24 mouse cellular contexts compared by ENCODE assay signal in the genomic region with DNA sequence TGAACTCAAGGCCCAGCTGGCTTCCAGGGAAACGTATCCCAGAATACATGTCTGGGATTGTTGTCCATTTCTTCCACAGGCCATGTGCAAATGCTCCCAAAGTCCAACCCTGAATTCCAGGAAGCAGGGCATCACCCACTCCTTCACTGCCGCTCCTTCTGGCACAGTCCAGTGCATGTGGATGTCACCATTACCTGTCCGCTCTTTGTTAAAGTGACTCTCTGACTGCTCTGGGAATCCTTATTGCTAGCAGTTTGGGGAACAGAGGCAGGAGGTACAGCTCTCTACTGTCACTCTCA. TPM values are rescaled to one million over a fixed set of nuclear protein-coding genes. Genes with fewer than 3 reads are reported as not detected.
DNase-seq lines count a peak whose midpoint lies in the region; ATAC-seq lines count a peak whose summit lies in the region.
"Had no signal": no experiment of that assay in that cellular context is flagged by ENCODE, and none has a peak within 500 bp of the region (broad histone marks: within the 10 kb centered on the region; RNA-seq: fewer than 3 reads in every experiment).

No protein-coding gene starts in this region.

- DNase-seq in liver = no peak
- DNase-seq in thymus, postnatal 4 days = peak; percentile 37
- DNase-seq in thymus, postnatal 36 days = no peak
- no peak for DNase-seq in adrenal gland, adult 18-20 months (ENCODE audit: low spot score in 2 of 2)
- DNase-seq: adrenal gland, postnatal 10 days; cerebellum, adult 8-10 months; cerebellum, postnatal 25 days; gastrocnemius, postnatal 25 days; heart, adult 11 months; kidney, adult 9 months; kidney, postnatal 25 days; right cerebral cortex, postnatal 4 days had no signal

- H3K4me2 ChIP-seq in liver, embryonic 12.5 days = peak overlapping the region; percentile 32
- peak overlapping the region; percentile 39; the same call in 1 of the 2 replicates for H3K4me2 ChIP-seq in liver, embryonic 16.5 days (ENCODE audit: low read depth, low read length)
- no peak overlapping the region for H3K4me2 ChIP-seq in intestine, embryonic 16.5 days (ENCODE audit: low read depth, low read length)
- H3K4me2 ChIP-seq: embryonic facial prominence, embryonic 12.5 days; heart, embryonic 15.5 days; lung, embryonic 15.5 days; midbrain, embryonic 12.5 days; neural tube, embryonic 13.5 days; stomach, embryonic 15.5 days had no signal

- 91% methylated on average over 3 of the region's 3 CpGs for WGBS in liver, embryonic 12.5 days (ENCODE audit: insufficient replicate concordance)
- WGBS in liver, embryonic 16.5 days (ENCODE audit: insufficient replicate concordance) = 87% methylated on average over 3 of the region's 3 CpGs
- WGBS in intestine, embryonic 16.5 days = 87% methylated on average over 3 of the region's 3 CpGs

- H3K27me3 ChIP-seq in liver, embryonic 12.5 days (replicated peaks) = no peaks in the 10 kb centered on the region
- H3K27me3 ChIP-seq in liver, embryonic 16.5 days (ENCODE audit: control insufficient read depth, insufficient read depth, low read depth, low read length) = no peaks in the 10 kb centered on the region
- no peaks in the 10 kb centered on the region for H3K27me3 ChIP-seq in intestine, embryonic 16.5 days (replicated peaks; ENCODE audit: control insufficient read depth, insufficient read depth, low read length)
- H3K27me3 ChIP-seq: heart, embryonic 15.5 days; neural tube, embryonic 13.5 days; stomach, embryonic 15.5 days had no signal

- H3K9me3 ChIP-seq in liver, embryonic 12.5 days (replicated peaks) = no peaks in the 10 kb centered on the region
- H3K9me3 ChIP-seq in liver, embryonic 16.5 days (replicated peaks; ENCODE audit: control insufficient read depth, low read length) = no peaks in the 10 kb centered on the region
- no peaks in the 10 kb centered on the region for H3K9me3 ChIP-seq in intestine, embryonic 16.5 days (ENCODE audit: control insufficient read depth, low read length)
- H3K9me3 ChIP-seq: embryonic facial prominence, embryonic 12.5 days; heart, embryonic 10.5 days; heart, embryonic 15.5 days; lung, embryonic 15.5 days; midbrain, embryonic 12.5 days; neural tube, embryonic 13.5 days; stomach, embryonic 15.5 days had no signal

- H3K27ac ChIP-seq in liver, embryonic 12.5 days = peak overlapping the region; percentile 7; the same call in 1 of the 2 replicates
- H3K27ac ChIP-seq in liver, embryonic 16.5 days (ENCODE audit: low read length) = no peak overlapping the region
- H3K27ac ChIP-seq in intestine, embryonic 16.5 days (ENCODE audit: low read length) = no peak overlapping the region
- H3K27ac ChIP-seq: embryonic facial prominence, embryonic 12.5 days; heart, embryonic 10.5 days; heart, embryonic 15.5 days; lung, embryonic 15.5 days; midbrain, embryonic 12.5 days; neural tube, embryonic 13.5 days; stomach, embryonic 15.5 days had no signal

- peaks cover 90% of the 10 kb centered on the region for H3K4me1 ChIP-seq in liver, embryonic 12.5 days
- H3K4me1 ChIP-seq in liver, embryonic 16.5 days (ENCODE audit: control insufficient read depth, low read depth, low read length) = peaks cover 53% of the 10 kb centered on the region
- peaks cover 6% of the 10 kb centered on the region; the same call in 1 of the 2 replicates for H3K4me1 ChIP-seq in intestine, embryonic 16.5 days (ENCODE audit: control insufficient read depth, insufficient read depth, low read length)
- H3K4me1 ChIP-seq: embryonic facial prominence, embryonic 12.5 days had no signal

- H3K4me3 ChIP-seq in liver, embryonic 12.5 days = no peak overlapping the region
- H3K4me3 ChIP-seq in liver, embryonic 16.5 days (ENCODE audit: low read depth, low read length) = no peak overlapping the region
- H3K4me3 ChIP-seq in intestine, embryonic 16.5 days (ENCODE audit: low read length) = no peak overlapping the region
- H3K4me3 ChIP-seq: embryonic facial prominence, embryonic 12.5 days; heart, embryonic 10.5 days; heart, embryonic 15.5 days; lung, embryonic 15.5 days; midbrain, embryonic 12.5 days; neural tube, embryonic 13.5 days; stomach, embryonic 15.5 days had no signal

- peaks cover 47% of the 10 kb centered on the region for H3K36me3 ChIP-seq in liver, embryonic 12.5 days
- no peaks in the 10 kb centered on the region; the same call in 1 of the 2 replicates for H3K36me3 ChIP-seq in liver, embryonic 16.5 days (ENCODE audit: control insufficient read depth, insufficient read depth)
- H3K36me3 ChIP-seq in intestine, embryonic 16.5 days (ENCODE audit: control insufficient read depth, insufficient read depth, low read length) = no peaks in the 10 kb centered on the region
- H3K36me3 ChIP-seq: embryonic facial prominence, embryonic 12.5 days; heart, embryonic 10.5 days; heart, embryonic 15.5 days; lung, embryonic 15.5 days; midbrain, embryonic 12.5 days; neural tube, embryonic 13.5 days; stomach, embryonic 15.5 days had no signal

- H3K9ac ChIP-seq in liver, embryonic 12.5 days = no peak overlapping the region; the same call in 1 of the 2 replicates
- H3K9ac ChIP-seq in liver, embryonic 16.5 days (ENCODE audit: low read depth, low read length) = no peak overlapping the region
- H3K9ac ChIP-seq in intestine, embryonic 16.5 days (ENCODE audit: low read depth, low read length) = no peak overlapping the region
- H3K9ac ChIP-seq: embryonic facial prominence, embryonic 12.5 days; heart, embryonic 15.5 days; lung, embryonic 15.5 days; midbrain, embryonic 12.5 days; neural tube, embryonic 13.5 days; stomach, embryonic 15.5 days had no signal

- no peak for ATAC-seq in liver, embryonic 12.5 days
- ATAC-seq in liver, embryonic 16.5 days (ENCODE audit: low read depth) = no peak
- no peak for ATAC-seq in intestine, embryonic 16.5 days
- ATAC-seq: forebrain, embryonic 14.5 days; hindbrain, embryonic 16.5 days had no signal

RNA-seq across cellular contexts. Expression of a gene that starts 4.7 kb away (rescaled TPM):
- 54.0 and 55.6 TPM in 2 replicates for polyA plus RNA-seq in liver, embryonic 12.5 days (2016; fragmentation: Nextera tagmentation; extraction: Ambion mirVana)
- polyA plus RNA-seq in liver, embryonic 16.5 days (2015; fragmentation: Nextera tagmentation; extraction: Ambion mirVana) = 32.3 and 33.2 TPM in 2 replicates
- total RNA-seq in adrenal gland, adult 18-20 months (2021) = 1 to 10 TPM; 3.9 to 4.6 TPM
- 13.7 TPM in 2 replicates for polyA plus RNA-seq in intestine, embryonic 16.5 days (2015; fragmentation: Nextera tagmentation; extraction: Ambion mirVana)

RNA-seq across cellular contexts. Expression of a gene that starts 44.6 kb away (rescaled TPM):
- polyA plus RNA-seq in liver, embryonic 12.5 days (2016; fragmentation: Nextera tagmentation; extraction: Ambion mirVana) = 6.0 and 7.5 TPM in 2 replicates
- polyA plus RNA-seq in liver, embryonic 16.5 days (2015; fragmentation: Nextera tagmentation; extraction: Ambion mirVana) = 4.5 and 4.8 TPM in 2 replicates
- 10 to 100 TPM in 1 of 2 experiments, 1 to 10 TPM in 1; 7.1 to 10.9 TPM for total RNA-seq in adrenal gland, adult 18-20 months (2021)
- polyA plus RNA-seq in intestine, embryonic 16.5 days (2015; fragmentation: Nextera tagmentation; extraction: Ambion mirVana) = 7.7 and 9.0 TPM in 2 replicates
